Mouse (Mus musculus) bone marrow, adult 2 months (tissue): ENCODE results near the gene Unk.

ENCODE experiments used
- CTCF ChIP-seq: fragments of 200-500 bp; IDR thresholded peaks from 2 replicates; pipeline ENCODE4 v1.5.1; 2011; ENCODE audit warnings: low read length, control low read depth; ENCODE audit not compliant: control insufficient read depth, insufficient read depth
- POLR2A ChIP-seq: fragments of 200-500 bp; IDR thresholded peaks from 2 replicates; pipeline ENCODE4 v1.6.1; 2011; ENCODE audit warnings: low read depth, mild to moderate bottlenecking, control low read depth, low read length, borderline replicate concordance; ENCODE audit not compliant: control insufficient read depth

DNA sequence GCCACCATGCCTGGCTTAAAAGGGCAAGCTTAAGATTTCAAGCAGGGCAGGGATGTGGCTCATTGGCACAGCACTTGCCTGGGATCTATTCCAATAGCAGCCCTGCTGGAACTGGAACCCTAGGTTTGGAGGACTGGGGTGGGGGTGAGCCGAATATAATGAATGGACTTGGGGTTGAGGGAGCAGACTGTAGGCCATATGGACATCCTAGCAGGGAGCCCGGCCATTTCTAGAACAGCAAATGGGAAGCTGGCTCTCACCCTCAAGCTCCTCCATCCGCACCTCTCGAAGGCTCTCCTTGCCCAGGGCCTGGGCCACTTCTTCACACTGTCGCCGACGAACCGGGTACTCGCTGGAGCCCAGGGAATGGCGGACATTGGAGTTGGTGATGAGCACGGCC lies 20.5 kb upstream of the Unk start:
- TF ChIP-seq CTCF (no peak), POLR2A (no peak)
